ENCODE assay signal across 8 mouse cellular contexts in genomic region chr3:98428449-98428775, GRCm38 (mm10). TPM values are rescaled to one million over a fixed set of nuclear protein-coding genes. Genes with fewer than 3 reads are reported as not detected.
DNase-seq lines count a peak whose midpoint lies in the region; ATAC-seq and TF ChIP-seq lines count a peak whose summit lies in the region.

No protein-coding gene starts in this region.

- H3K27me3 ChIP-seq in embryonic facial prominence, embryonic 10.5 days (replicated peaks; ENCODE audit: low read depth, poor library complexity, severe bottlenecking), result peaks cover 58% of the 10 kb centered on the region
- H3K27me3 ChIP-seq in midbrain, embryonic 14.5 days (ENCODE audit: control insufficient read depth, insufficient read depth, low read length), result peaks cover 17% of the 10 kb centered on the region

- DNase-seq in layer of hippocampus, adult 2 months (ENCODE audit: low spot score in 2 of 2), result no peak
- no peak for DNase-seq in layer of hippocampus, adult 11-12 months (ENCODE audit: low spot score)
- DNase-seq in embryonic facial prominence, embryonic 10.5 days (ENCODE audit: low spot score), result no peak
- DNase-seq in midbrain, embryonic 14.5 days, result no peak
- DNase-seq in left cerebral cortex, postnatal 36 days (ENCODE audit: low spot score in 2 of 2), result no peak
- no peak for DNase-seq in ovary, adult 18-20 months (ENCODE audit: low spot score)
- DNase-seq in urinary bladder, postnatal 25 days (ENCODE audit: low spot score), result no peak

- H3K27ac ChIP-seq in layer of hippocampus, adult 2 months, result peak overlapping the region; percentile 83
- H3K27ac ChIP-seq in embryonic facial prominence, embryonic 10.5 days (replicated peaks), result no peak overlapping the region
- H3K27ac ChIP-seq in midbrain, embryonic 14.5 days (replicated peaks; ENCODE audit: low read depth, low read length), result 0 out of 2 replicates have a peak overlapping the region, but pooled peaks have one; percentile 5

- H3K4me3 ChIP-seq in layer of hippocampus, adult 2 months, result peak overlapping the region; percentile 81
- H3K4me3 ChIP-seq in embryonic facial prominence, embryonic 10.5 days, result peak overlapping the region; percentile 69
- peak overlapping the region; percentile 46 for H3K4me3 ChIP-seq in midbrain, embryonic 14.5 days (replicated peaks; ENCODE audit: low read depth, low read length)

- no peak for TF ChIP-seq CTCF in layer of hippocampus, adult 2 months (conservative IDR thresholded peaks at IDR 0.05)

- peaks cover 9% of the 10 kb centered on the region for H3K36me3 ChIP-seq in embryonic facial prominence, embryonic 10.5 days (replicated peaks)
- H3K36me3 ChIP-seq in midbrain, embryonic 14.5 days (ENCODE audit: control insufficient read depth, insufficient read depth, low read length), result peaks cover 8% of the 10 kb centered on the region; the same call in 1 of the 2 replicates

- H3K9ac ChIP-seq in midbrain, embryonic 14.5 days (replicated peaks; ENCODE audit: low read length), result peak overlapping the region; percentile 44

- peak overlapping the region; percentile 90 for H3K4me2 ChIP-seq in midbrain, embryonic 14.5 days (ENCODE audit: low read length)

- WGBS in embryonic facial prominence, embryonic 10.5 days, result 4% methylated on average over 17 of the region's 17 CpGs
- 5% methylated on average over 17 of the region's 17 CpGs for WGBS in midbrain, embryonic 14.5 days

- H3K4me1 ChIP-seq in embryonic facial prominence, embryonic 10.5 days, result peaks cover 28% of the 10 kb centered on the region
- H3K4me1 ChIP-seq in midbrain, embryonic 14.5 days (ENCODE audit: control insufficient read depth, insufficient read depth, low read length), result peaks cover 20% of the 10 kb centered on the region; the same call in 1 of the 2 replicates

- peak; percentile 30 for ATAC-seq in inflammation-experienced regulatory T-cells, adult 6 months
- ATAC-seq in midbrain, embryonic 14.5 days (ENCODE audit: low FRiP score, low TSS enrichment), result no peak; the same call in none of the 2 replicates

- no peaks in the 10 kb centered on the region for H3K9me3 ChIP-seq in embryonic facial prominence, embryonic 10.5 days
- no peaks in the 10 kb centered on the region for H3K9me3 ChIP-seq in midbrain, embryonic 14.5 days (ENCODE audit: control insufficient read depth, low read length)

- intact Hi-C loops in left cerebral cortex, postnatal 36 days (cut with DNase I), result no loop called here

RNA-seq across cellular contexts. Expression of gene Gm4450, which starts 28.5 kb away (rescaled TPM):
- not detected for total RNA-seq in layer of hippocampus, adult 2 months (2021)
- polyA plus RNA-seq in embryonic facial prominence, embryonic 10.5 days (2016; fragmentation: Nextera tagmentation; extraction: Ambion mirVana), result not detected in 2 replicates
- polyA plus RNA-seq in inflammation-experienced regulatory T-cells, adult 6 months (2017; shearing (Covaris generic)), result not detected
- not detected in 2 replicates for polyA plus RNA-seq in midbrain, embryonic 14.5 days (2014; fragmentation: Nextera tagmentation; extraction: Ambion mirVana)
- total RNA-seq in left cerebral cortex, postnatal 36 days (2021), result not detected

RNA-seq across cellular contexts. Expression of gene Zfp697, which starts 46.2 kb away (rescaled TPM):
- total RNA-seq in layer of hippocampus, adult 2 months (2021), result 10 to 100 TPM; 28.5 to 29.1 TPM
- polyA plus RNA-seq in embryonic facial prominence, embryonic 10.5 days (2016; fragmentation: Nextera tagmentation; extraction: Ambion mirVana), result 8.2 and 8.8 TPM in 2 replicates
- polyA plus RNA-seq in inflammation-experienced regulatory T-cells, adult 6 months (2017; shearing (Covaris generic)), result not detected
- polyA plus RNA-seq in midbrain, embryonic 14.5 days (2014; fragmentation: Nextera tagmentation; extraction: Ambion mirVana), result 21.3 and 25.5 TPM in 2 replicates
- 10 to 100 TPM; 32.1 to 38.1 TPM for total RNA-seq in left cerebral cortex, postnatal 36 days (2021)
